Comparison of ENCODE assay signal across 8 mouse cellular contexts in the genomic region with DNA sequence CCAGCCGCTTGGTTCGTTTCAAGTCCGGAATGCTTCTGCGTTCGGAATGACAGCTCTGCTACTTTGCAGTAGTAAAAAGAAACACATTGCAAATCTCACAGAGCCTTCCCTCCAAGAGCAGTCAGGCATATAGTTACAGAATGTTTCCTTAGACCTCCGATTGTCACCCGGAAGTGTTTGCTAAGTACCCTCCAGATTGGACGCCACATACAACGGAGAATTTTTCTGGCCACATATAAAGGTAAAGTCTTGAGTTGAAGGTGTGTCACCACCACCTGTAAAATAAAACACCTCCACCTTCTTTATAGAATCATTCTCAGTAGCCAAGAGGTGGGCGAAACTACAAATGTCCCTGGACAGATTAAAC. TPM values are rescaled to one million over a fixed set of nuclear protein-coding genes. Genes with fewer than 3 reads are reported as not detected.
DNase-seq lines count a peak whose midpoint lies in the region; ATAC-seq and TF ChIP-seq lines count a peak whose summit lies in the region.

No protein-coding gene starts in this region.

- peaks cover 6% of the 10 kb centered on the region for H3K36me3 ChIP-seq in kidney, embryonic 16.5 days (ENCODE audit: insufficient read depth, low read length)
- peaks cover 24% of the 10 kb centered on the region for H3K36me3 ChIP-seq in embryonic facial prominence, embryonic 10.5 days (replicated peaks)
- H3K36me3 ChIP-seq in intestine, embryonic 14.5 days (ENCODE audit: control insufficient read depth, insufficient read depth, low read length): peaks cover 12% of the 10 kb centered on the region
- H3K36me3 ChIP-seq in midbrain, postnatal 0 days (ENCODE audit: insufficient read depth, low read length): peaks cover 4% of the 10 kb centered on the region

- peak overlapping the region; percentile 64 for H3K9ac ChIP-seq in kidney, embryonic 16.5 days (replicated peaks; ENCODE audit: low read length)
- peak overlapping the region; percentile 58 for H3K9ac ChIP-seq in intestine, embryonic 14.5 days (ENCODE audit: low read length)
- H3K9ac ChIP-seq in midbrain, postnatal 0 days (replicated peaks; ENCODE audit: low read length, poor library complexity, severe bottlenecking): peak overlapping the region; percentile 26; the same call in 1 of the 2 replicates

- 7% methylated on average over 10 of the region's 10 CpGs for WGBS in kidney, embryonic 16.5 days
- WGBS in embryonic facial prominence, embryonic 10.5 days: 9% methylated on average over 10 of the region's 10 CpGs
- WGBS in intestine, embryonic 14.5 days: 9% methylated on average over 10 of the region's 10 CpGs
- 9% methylated on average over 10 of the region's 10 CpGs for WGBS in midbrain, postnatal 0 days

- peak overlapping the region; percentile 86 for H3K27ac ChIP-seq in kidney, embryonic 16.5 days (ENCODE audit: low read length)
- H3K27ac ChIP-seq in embryonic facial prominence, embryonic 10.5 days (replicated peaks): peak overlapping the region; percentile 92
- peak overlapping the region; percentile 87 for H3K27ac ChIP-seq in intestine, embryonic 14.5 days (ENCODE audit: low read depth)
- peak overlapping the region; percentile 82 for H3K27ac ChIP-seq in midbrain, postnatal 0 days (ENCODE audit: low read depth, low read length)

- H3K4me1 ChIP-seq in kidney, embryonic 16.5 days (ENCODE audit: insufficient read depth, low read length): peaks cover 25% of the 10 kb centered on the region
- H3K4me1 ChIP-seq in embryonic facial prominence, embryonic 10.5 days: peaks cover 27% of the 10 kb centered on the region
- peaks cover 18% of the 10 kb centered on the region for H3K4me1 ChIP-seq in intestine, embryonic 14.5 days (replicated peaks; ENCODE audit: control insufficient read depth, insufficient read depth, low read length)
- H3K4me1 ChIP-seq in midbrain, postnatal 0 days (ENCODE audit: insufficient read depth, low read length): peaks cover 6% of the 10 kb centered on the region; the same call in 1 of the 2 replicates

- peak overlapping the region; percentile 69 for H3K4me2 ChIP-seq in kidney, embryonic 16.5 days (replicated peaks; ENCODE audit: low read depth, low read length)
- H3K4me2 ChIP-seq in intestine, embryonic 14.5 days (ENCODE audit: low read length): peak overlapping the region; percentile 81
- H3K4me2 ChIP-seq in midbrain, postnatal 0 days (ENCODE audit: low read depth, low read length, poor library complexity, severe bottlenecking): peak overlapping the region; percentile 49

- peak overlapping the region; percentile 69 for H3K4me3 ChIP-seq in kidney, embryonic 16.5 days (ENCODE audit: low read length)
- H3K4me3 ChIP-seq in embryonic facial prominence, embryonic 10.5 days: peak overlapping the region; percentile 92
- H3K4me3 ChIP-seq in intestine, embryonic 14.5 days (ENCODE audit: low read depth, low read length): peak overlapping the region; percentile 74
- H3K4me3 ChIP-seq in midbrain, postnatal 0 days (ENCODE audit: low read depth, low read length): peak overlapping the region; percentile 80

- H3K27me3 ChIP-seq in kidney, embryonic 16.5 days (ENCODE audit: insufficient read depth, low read length): no peaks in the 10 kb centered on the region
- H3K27me3 ChIP-seq in embryonic facial prominence, embryonic 10.5 days (replicated peaks; ENCODE audit: low read depth, poor library complexity, severe bottlenecking): no peaks in the 10 kb centered on the region
- H3K27me3 ChIP-seq in intestine, embryonic 14.5 days (replicated peaks; ENCODE audit: control insufficient read depth, insufficient read depth, low read length): no peaks in the 10 kb centered on the region
- H3K27me3 ChIP-seq in midbrain, postnatal 0 days (ENCODE audit: insufficient read depth, low read length): no peaks in the 10 kb centered on the region

- no peak for DNase-seq in kidney, postnatal 14 days
- no peak for DNase-seq in embryonic facial prominence, embryonic 10.5 days (ENCODE audit: low spot score)
- DNase-seq in intestine, embryonic 14.5 days (ENCODE audit: low spot score): no peak
- no peak for DNase-seq in midbrain, postnatal 0 days (ENCODE audit: low spot score)
- no peak for DNase-seq in right cerebral cortex, postnatal 25 days
- no peak for DNase-seq in frontal cortex, adult 2 months (ENCODE audit: extremely low spot score in 1 of 2, low spot score in 1 of 2)
- no peak for DNase-seq in adrenal gland, postnatal 4 days (ENCODE audit: low spot score in 2 of 2)

- peak; percentile 79 for ATAC-seq in kidney, embryonic 16.5 days (ENCODE audit: low FRiP score, low TSS enrichment)
- peak; percentile 61 for ATAC-seq in intestine, embryonic 14.5 days (replicated peaks; ENCODE audit: low FRiP score, low TSS enrichment, low read depth)
- peak; percentile 82 for ATAC-seq in midbrain, postnatal 0 days (ENCODE audit: low FRiP score)

- no peak for TF ChIP-seq CTCF in midbrain, postnatal 0 days (IDR thresholded peaks at IDR 0.05)

- H3K9me3 ChIP-seq in kidney, embryonic 16.5 days (ENCODE audit: low read length): no peaks in the 10 kb centered on the region
- H3K9me3 ChIP-seq in embryonic facial prominence, embryonic 10.5 days: no peaks in the 10 kb centered on the region
- no peaks in the 10 kb centered on the region for H3K9me3 ChIP-seq in intestine, embryonic 14.5 days (ENCODE audit: control insufficient read depth, low read length)
- no peaks in the 10 kb centered on the region for H3K9me3 ChIP-seq in midbrain, postnatal 0 days (ENCODE audit: low read length)

RNA-seq across cellular contexts. Expression of gene Incenp, which starts 0.4 kb away (rescaled TPM):
- polyA plus RNA-seq in kidney, embryonic 16.5 days (2015; fragmentation: Nextera tagmentation; extraction: Ambion mirVana): 99.9 and 106 TPM in 2 replicates
- 159 and 169 TPM in 2 replicates for polyA plus RNA-seq in embryonic facial prominence, embryonic 10.5 days (2016; fragmentation: Nextera tagmentation; extraction: Ambion mirVana)
- polyA plus RNA-seq in intestine, embryonic 14.5 days (2014; fragmentation: Nextera tagmentation; extraction: Ambion mirVana): 84.8 and 85.3 TPM in 2 replicates
- 11.0 and 20.0 TPM in 2 replicates for total RNA-seq in midbrain, postnatal 0 days (2014; rRNA removed)
- 13.3 and 13.8 TPM in 2 replicates for polyA plus RNA-seq in midbrain, postnatal 0 days (2015; fragmentation: Nextera tagmentation; extraction: Ambion mirVana)
- 23.8 and 27.2 TPM in 2 replicates for polyA plus RNA-seq in frontal cortex, adult 2 months (2012; rRNA removed)
- total RNA-seq in adrenal gland, postnatal 4 days (2021): 10 to 100 TPM; 69.3 to 69.9 TPM

RNA-seq across cellular contexts. Expression of gene Scgb2a2, which starts 52.4 kb away (rescaled TPM):
- polyA plus RNA-seq in kidney, embryonic 16.5 days (2015; fragmentation: Nextera tagmentation; extraction: Ambion mirVana): not detected in 2 replicates
- polyA plus RNA-seq in embryonic facial prominence, embryonic 10.5 days (2016; fragmentation: Nextera tagmentation; extraction: Ambion mirVana): not detected in 2 replicates
- polyA plus RNA-seq in intestine, embryonic 14.5 days (2014; fragmentation: Nextera tagmentation; extraction: Ambion mirVana): not detected in 2 replicates
- total RNA-seq in midbrain, postnatal 0 days (2014; rRNA removed): not detected in 2 replicates
- polyA plus RNA-seq in midbrain, postnatal 0 days (2015; fragmentation: Nextera tagmentation; extraction: Ambion mirVana): not detected in 2 replicates
- polyA plus RNA-seq in frontal cortex, adult 2 months (2012; rRNA removed): not detected in 2 replicates
- not detected for total RNA-seq in adrenal gland, postnatal 4 days (2021)
